Mouse (Mus musculus) kidney, postnatal 0 days (tissue): ENCODE measurements around the gene Akap17b. TPM values are rescaled to one million over a fixed set of nuclear protein-coding genes. Genes with fewer than 3 reads are reported as not detected.

Source experiments
- ATAC-seq: fragments of 200-750 bp; cut with Nextera tagmentation; replicated peaks from 2 replicates; pipeline ENCODE4 v1.8.0; 2017; ENCODE audit warnings: low read depth, moderate number of reproducible peaks, moderate TSS enrichment, moderate library complexity; ENCODE audit not compliant: low FRiP score
- DNase-seq: peaks from one replicate; pipeline ENCODE4 v3.0.0-alpha.2; 2016; ENCODE audit warnings: low spot score
- H3K27ac ChIP-seq: fragments of 300-500 bp; sonication (generic); 2 replicates; pipeline ENCODE4 v1.5.1; 2014; ENCODE audit warnings: mild to moderate bottlenecking
- H3K27me3 ChIP-seq: fragments of 300-500 bp; sonication (generic); 2 replicates; pipeline ENCODE4 v1.6.1; 2014; ENCODE audit warnings: low read length, mixed read lengths; ENCODE audit not compliant: insufficient read depth
- H3K36me3 ChIP-seq: fragments of 300-500 bp; sonication (generic); 2 replicates; pipeline ENCODE4 v1.6.1; 2014; ENCODE audit warnings: low read length, mixed read lengths; ENCODE audit not compliant: insufficient read depth
- H3K4me1 ChIP-seq: fragments of 300-500 bp; sonication (generic); replicated peaks from 2 replicates; pipeline ENCODE4 v1.6.1; 2014; ENCODE audit warnings: antibody characterized with exemption, low read length, mixed read lengths; ENCODE audit not compliant: insufficient read depth
- H3K4me2 ChIP-seq: fragments of 300-500 bp; sonication (generic); 2 replicates; pipeline ENCODE4 v1.6.1; 2014; ENCODE audit warnings: mild to moderate bottlenecking, low read length, moderate library complexity, mixed read lengths
- H3K4me3 ChIP-seq: fragments of 300-500 bp; sonication (generic); replicated peaks from 2 replicates; pipeline ENCODE4 v1.5.1; 2014; ENCODE audit warnings: low read depth, low read length
- H3K9ac ChIP-seq: fragments of 300-500 bp; sonication (generic); 2 replicates; pipeline ENCODE4 v1.6.1; 2014; ENCODE audit warnings: low read depth, low read length
- H3K9me3 ChIP-seq: fragments of 300-500 bp; sonication (generic); replicated peaks from 2 replicates; pipeline ENCODE4 v1.6.1; 2016; ENCODE audit warnings: low read length, inconsistent platforms, mixed read lengths
- CTCF ChIP-seq: IDR thresholded peaks from 2 replicates; pipeline ENCODE4 v1.5.1; 2016; ENCODE audit warnings: antibody characterized with exemption, low read depth, mild to moderate bottlenecking, moderate library complexity
- WGBS: fragments of 180-500 bp; shearing (Covaris S2); extraction: QIAGEN DNeasy Blood & Tissue Kit; methylation state at CpG from one replicate; pipeline ENCODE4 v1.1.7; 2014; 5-methylcytosine and 5-hydroxymethylcytosine counted together
- polyA plus RNA-seq: library from polyadenylated mRNA; unstranded; fragments of >200 nt; fragmentation: Nextera tagmentation; extraction: Ambion mirVana; gene quantifications from 2 replicates; pipeline ENCODE4 v1.2.1, GENCODE M21; 2015

Gene Akap17b
- polyA plus RNA-seq, 1 experiment from 2014 or later, result 2.8 TPM

DNA sequence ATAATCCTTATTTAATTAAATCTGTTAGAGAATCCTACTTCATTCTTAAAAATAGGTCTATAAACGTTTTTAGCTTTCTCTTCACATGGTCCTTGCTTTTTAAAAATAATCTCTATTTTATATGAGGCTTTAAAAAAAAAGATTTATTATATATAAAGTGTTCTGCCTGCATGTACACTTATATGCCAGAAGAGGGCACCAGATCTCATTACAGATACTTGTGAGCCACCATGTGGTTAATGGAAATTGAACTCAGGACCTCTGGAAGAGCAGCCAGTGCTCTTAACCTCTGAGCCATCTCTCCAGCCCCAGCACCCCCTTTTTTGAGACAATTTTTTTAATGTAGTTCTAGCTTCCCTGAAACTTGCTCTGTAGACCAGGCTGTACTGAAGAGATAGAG lies 14.4 kb downstream of the Akap17b start:
- no peak overlapping the region for H3K9ac ChIP-seq
- no peak overlapping the region for H3K27ac ChIP-seq
- TF ChIP-seq CTCF, result peak; percentile 60
- WGBS, result 13% methylated on average over 1 of the region's 1 CpGs
- no peak overlapping the region for H3K4me2 ChIP-seq
- H3K36me3 ChIP-seq, result no peaks in the 10 kb centered on the region
- peak; percentile 15 for DNase-seq
- ATAC-seq, result no peak
- H3K4me1 ChIP-seq, result no peaks in the 10 kb centered on the region
- no peaks in the 10 kb centered on the region for H3K27me3 ChIP-seq
- no peaks in the 10 kb centered on the region for H3K9me3 ChIP-seq
- no peak overlapping the region for H3K4me3 ChIP-seq

DNA sequence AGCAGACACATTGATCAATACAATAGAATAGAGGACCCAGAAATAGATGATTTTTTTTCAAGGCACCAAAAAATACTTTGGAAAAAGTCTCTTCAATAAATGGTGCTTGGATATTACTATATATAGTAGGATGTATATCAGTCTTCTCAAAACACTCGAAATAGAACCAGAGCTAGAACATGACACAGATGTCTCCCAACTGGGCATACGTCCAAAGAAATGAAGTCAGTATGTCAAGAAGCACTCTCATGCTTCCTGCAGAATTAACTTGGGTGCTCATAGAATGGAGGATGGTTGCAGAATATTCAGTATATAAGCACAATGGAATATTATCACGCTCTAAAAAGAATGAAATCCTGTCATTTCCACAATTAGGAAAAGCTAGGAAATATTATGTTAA lies 17.1 kb downstream of the Akap17b start:
- ATAC-seq (no peak), DNase-seq (no peak)
- no peaks in the 10 kb centered on the region for H3K36me3 ChIP-seq
- H3K27me3 ChIP-seq, result no peaks in the 10 kb centered on the region
- no peak overlapping the region for H3K27ac ChIP-seq
- H3K9ac ChIP-seq, result no peak overlapping the region
- H3K9me3 ChIP-seq, result no peaks in the 10 kb centered on the region
- no peaks in the 10 kb centered on the region for H3K4me1 ChIP-seq
- 68% methylated on average over 3 of the region's 3 CpGs for WGBS
- no peak for TF ChIP-seq CTCF
- no peak overlapping the region for H3K4me2 ChIP-seq
- no peak overlapping the region for H3K4me3 ChIP-seq

DNA sequence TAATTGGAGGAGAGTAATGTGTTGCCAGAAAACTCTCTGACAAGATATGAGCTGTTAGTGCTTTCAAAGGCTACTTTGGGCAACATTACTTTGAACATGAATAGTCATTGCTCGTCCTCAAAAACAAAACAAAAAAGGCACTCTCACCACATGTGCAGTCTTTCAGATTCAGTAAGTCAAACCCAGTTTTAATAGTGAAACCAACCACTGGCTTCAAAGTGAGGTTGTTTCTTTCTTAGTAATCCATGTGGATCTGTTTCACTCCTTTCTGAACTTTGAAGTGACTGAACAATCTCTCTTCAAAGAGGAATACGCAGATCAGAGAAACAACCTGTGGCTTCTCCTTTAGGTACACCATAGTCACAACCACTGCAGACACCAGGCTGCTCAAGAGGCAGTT lies 36.1 kb downstream of the Akap17b start:
- no peak for ATAC-seq
- Histone ChIP-seq H3K9ac (no peak overlapping the region), H3K4me2 (no peak overlapping the region), H3K4me3 (no peak overlapping the region), H3K9me3 (no peaks in the 10 kb centered on the region), H3K27ac (no peak overlapping the region), H3K4me1 (no peaks in the 10 kb centered on the region), H3K36me3 (no peaks in the 10 kb centered on the region), H3K27me3 (no peaks in the 10 kb centered on the region)
- no peak for TF ChIP-seq CTCF
- DNase-seq, result no peak
- WGBS, result 82% methylated on average over 2 of the region's 2 CpGs

DNA sequence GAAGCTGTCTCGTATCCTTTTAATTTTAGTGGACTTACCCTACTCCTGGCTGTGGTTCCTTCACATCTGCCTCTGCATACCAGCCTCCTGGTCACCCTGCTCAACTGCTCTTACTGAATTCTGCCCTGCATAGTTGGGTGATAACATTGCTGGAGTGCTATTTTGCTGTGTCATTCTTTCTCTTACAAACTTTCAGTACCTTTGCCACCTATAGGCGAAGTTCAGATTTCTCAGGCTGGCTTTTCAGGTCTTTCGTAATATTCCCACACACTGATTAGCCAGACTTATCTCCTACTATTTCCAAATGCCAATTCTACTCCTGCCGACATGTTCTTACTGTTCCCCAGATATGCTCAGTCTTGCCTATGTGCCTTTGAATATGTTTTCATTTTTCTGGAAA lies 41.2 kb downstream of the Akap17b start:
- Histone ChIP-seq H3K27me3 (no peaks in the 10 kb centered on the region), H3K27ac (no peak overlapping the region), H3K9me3 (no peaks in the 10 kb centered on the region), H3K4me3 (no peak overlapping the region), H3K36me3 (no peaks in the 10 kb centered on the region), H3K4me1 (no peaks in the 10 kb centered on the region), H3K4me2 (no peak overlapping the region), H3K9ac (no peak overlapping the region)
- 81% methylated on average over 4 of the region's 4 CpGs for WGBS
- DNase-seq (no peak), ATAC-seq (no peak)
- TF ChIP-seq CTCF, result no peak

DNA sequence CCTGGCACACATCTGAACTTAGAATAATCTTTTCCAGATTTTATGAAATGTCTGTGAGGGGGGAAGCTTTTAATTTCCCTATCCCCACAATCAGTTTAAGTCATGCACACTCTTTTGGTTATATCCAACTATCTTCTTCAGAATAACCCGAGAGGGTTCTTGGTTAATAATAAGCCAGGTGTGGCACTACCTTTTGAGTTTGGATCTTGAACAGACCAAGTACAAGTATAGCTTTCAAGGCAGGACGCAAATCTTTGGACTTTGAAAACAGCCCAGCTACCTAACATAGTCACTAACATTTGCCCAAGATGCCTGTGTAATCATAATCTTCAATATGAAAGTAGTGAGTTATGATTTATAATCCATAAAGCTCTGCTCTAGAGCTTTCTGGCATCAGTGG lies 42.3 kb downstream of the Akap17b start:
- 81% methylated on average over 2 of the region's 2 CpGs for WGBS
- Histone ChIP-seq H3K4me1 (no peaks in the 10 kb centered on the region), H3K9me3 (no peaks in the 10 kb centered on the region), H3K4me3 (no peak overlapping the region), H3K36me3 (no peaks in the 10 kb centered on the region), H3K27ac (no peak overlapping the region), H3K4me2 (no peak overlapping the region), H3K27me3 (no peaks in the 10 kb centered on the region), H3K9ac (no peak overlapping the region)
- ATAC-seq (no peak), DNase-seq (no peak)
- TF ChIP-seq CTCF, result no peak

DNA sequence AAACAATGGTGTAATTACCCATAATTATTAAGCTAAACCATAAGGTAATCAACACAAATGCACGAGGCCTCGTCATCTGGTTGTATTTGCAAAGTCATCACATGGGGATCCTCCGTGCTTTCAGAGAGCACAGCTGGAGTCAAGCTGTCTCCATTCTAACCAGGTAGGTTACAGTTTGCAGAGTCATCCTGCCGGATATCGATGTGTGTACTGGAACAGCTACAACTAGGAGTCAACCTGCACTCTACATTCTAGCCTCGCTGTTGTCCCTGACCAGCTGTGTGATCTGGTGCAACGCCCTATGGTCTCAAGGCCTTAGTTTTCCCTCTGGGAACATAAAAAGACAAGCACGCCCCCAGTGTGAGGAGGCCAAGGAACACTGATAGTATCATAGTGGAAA lies 45.1 kb downstream of the Akap17b start:
- DNase-seq (no peak), ATAC-seq (no peak)
- Histone ChIP-seq H3K9me3 (no peaks in the 10 kb centered on the region), H3K9ac (no peak overlapping the region), H3K27ac (no peak overlapping the region), H3K27me3 (no peaks in the 10 kb centered on the region), H3K4me2 (peak overlapping the region; percentile 54; the same call in 1 of the 2 replicates), H3K4me1 (no peaks in the 10 kb centered on the region), H3K36me3 (no peaks in the 10 kb centered on the region), H3K4me3 (no peak overlapping the region)
- TF ChIP-seq CTCF, result no peak
- WGBS, result 71% methylated on average over 8 of the region's 8 CpGs

DNA sequence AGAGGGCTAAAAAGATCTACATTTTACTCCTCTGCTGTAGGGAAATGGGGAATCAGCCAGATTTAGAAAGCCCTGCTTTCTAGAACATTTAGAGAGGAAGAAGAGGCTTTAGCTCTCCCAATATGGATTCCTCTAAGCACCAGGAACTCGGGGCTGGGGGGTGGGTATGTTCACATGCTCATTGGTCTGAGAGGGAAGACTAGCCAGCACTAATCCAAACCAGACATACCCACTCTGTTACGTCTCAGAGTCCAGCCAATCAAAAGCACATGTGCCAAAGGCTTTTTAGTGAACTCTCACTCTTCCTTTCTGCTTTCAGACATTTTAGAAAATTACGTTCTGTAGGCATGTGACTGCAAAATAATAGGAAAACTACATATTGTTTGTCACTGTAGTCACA lies 45.5 kb downstream of the Akap17b start:
- H3K9ac ChIP-seq, result peak overlapping the region; percentile 69; the same call in 1 of the 2 replicates
- ATAC-seq (no peak), DNase-seq (peak; percentile 12)
- no peaks in the 10 kb centered on the region for H3K9me3 ChIP-seq
- peak overlapping the region; percentile 72 for H3K4me3 ChIP-seq
- no peaks in the 10 kb centered on the region for H3K27me3 ChIP-seq
- H3K36me3 ChIP-seq, result no peaks in the 10 kb centered on the region
- H3K4me2 ChIP-seq, result peak overlapping the region; percentile 54
- WGBS, result 54% methylated on average over 3 of the region's 3 CpGs
- TF ChIP-seq CTCF, result no peak
- no peaks in the 10 kb centered on the region for H3K4me1 ChIP-seq
- no peak overlapping the region for H3K27ac ChIP-seq
